Mouse (Mus musculus) forebrain, postnatal 0 days (tissue): Measurements from ENCODE around the gene Bcl7c. TPM values are rescaled to one million over a fixed set of nuclear protein-coding genes. Genes with fewer than 3 reads are reported as not detected.
A peak's percentile ranks its signal among the peaks of the same experiment; 100 is the strongest.

Experiments used
- ATAC-seq: fragments of 200-750 bp; cut with Nextera tagmentation; 2 replicates; pipeline ENCODE4 v1.8.0; 2017; ENCODE audit warnings: mild to moderate bottlenecking, moderate library complexity
- DNase-seq: peaks from one replicate; pipeline ENCODE4 v3.0.0-alpha.2; 2015
- H3K27ac ChIP-seq: fragments of 300-500 bp; sonication (generic); 2 replicates; pipeline ENCODE4 v1.5.1; 2014; ENCODE audit warnings: low read depth, mild to moderate bottlenecking, antibody characterized with exemption, low read length, moderate library complexity, mixed read lengths
- H3K27me3 ChIP-seq: fragments of 300-500 bp; sonication (generic); 2 replicates; pipeline ENCODE4 v1.6.1; 2014; ENCODE audit warnings: mild to moderate bottlenecking, low read length, mixed read lengths; ENCODE audit not compliant: insufficient read depth
- H3K36me3 ChIP-seq: fragments of 300-500 bp; sonication (generic); 2 replicates; pipeline ENCODE4 v1.6.1; 2014; ENCODE audit warnings: mild to moderate bottlenecking, moderate library complexity; ENCODE audit not compliant: insufficient read depth
- H3K4me1 ChIP-seq: fragments of 300-500 bp; sonication (generic); 2 replicates; pipeline ENCODE4 v1.6.1; 2014; ENCODE audit warnings: antibody characterized with exemption; ENCODE audit not compliant: insufficient read depth
- H3K4me2 ChIP-seq: fragments of 300-500 bp; sonication (generic); 2 replicates; pipeline ENCODE4 v1.6.1; 2014; ENCODE audit warnings: low read depth, mild to moderate bottlenecking, moderate library complexity
- H3K4me3 ChIP-seq: fragments of 300-500 bp; sonication (generic); 2 replicates; pipeline ENCODE4 v1.5.1; 2014; ENCODE audit warnings: low read depth, low read length, mixed read lengths
- H3K9ac ChIP-seq: fragments of 300-500 bp; sonication (generic); 2 replicates; pipeline ENCODE4 v1.6.1; 2014; ENCODE audit warnings: mild to moderate bottlenecking
- H3K9me3 ChIP-seq: fragments of 300-500 bp; sonication (generic); 2 replicates; pipeline ENCODE4 v1.6.1; 2016; ENCODE audit warnings: low read length
- CTCF ChIP-seq: sonication (generic); IDR thresholded peaks from 2 replicates; pipeline ENCODE4 v1.5.1; 2016; ENCODE audit warnings: antibody characterized with exemption, control low read depth, low read depth
- WGBS: fragments of 180-500 bp; shearing (Covaris S2); extraction: QIAGEN DNeasy Blood & Tissue Kit; methylation state at CpG from one replicate; pipeline ENCODE4 v1.1.7; 2014; 5-methylcytosine and 5-hydroxymethylcytosine counted together
- polyA plus RNA-seq: library from polyadenylated mRNA; unstranded; fragments of >200 nt; fragmentation: Nextera tagmentation; extraction: Ambion mirVana; gene quantifications from 2 replicates; pipeline ENCODE4 v1.2.1, GENCODE M21; 2015
- total RNA-seq: library from RNA; depleted of rRNA; stranded (reverse); fragments of >200 nt; gene quantifications from 2 replicates; pipeline ENCODE4 v1.2.3, GENCODE M21; 2014

Gene Bcl7c
- total and polyA plus RNA-seq, 2 experiments from 2014 or later, result 47.5 to 102 TPM

GRCm38 (mm10) chr7:127709261-127709979 lies 687 bp upstream of the Bcl7c start:
- H3K27me3 ChIP-seq, result no peaks in the 10 kb centered on the region
- peaks cover 19% of the 10 kb centered on the region for H3K36me3 ChIP-seq
- H3K27ac ChIP-seq, result peak overlapping the region; percentile 90; the same call in 1 of the 2 replicates

GRCm38 (mm10) chr7:127707957-127708206 lies 851 bp downstream of the Bcl7c start:
- ATAC-seq, result no peak
- peak overlapping the region; percentile 90 for H3K27ac ChIP-seq
- peak overlapping the region; percentile 92 for H3K9ac ChIP-seq
- H3K4me3 ChIP-seq, result peak overlapping the region; percentile 85
- 0 out of 2 replicates have a peak, but pooled peaks cover 12% of the 10 kb centered on the region for H3K4me1 ChIP-seq
- no peak for TF ChIP-seq CTCF
- no peaks in the 10 kb centered on the region for H3K27me3 ChIP-seq
- no peaks in the 10 kb centered on the region for H3K9me3 ChIP-seq
- H3K4me2 ChIP-seq, result peak overlapping the region; percentile 68
- no peak for DNase-seq
- whole genome bisulfite sequencing, result 1% methylated on average over 5 of the region's 5 CpGs
- peaks cover 30% of the 10 kb centered on the region for H3K36me3 ChIP-seq

More at GRCm38 (mm10) chr7:127709261-127709979, 687 bp upstream of the Bcl7c start:
- 0 out of 2 replicates have a peak, but pooled peaks cover 12% of the 10 kb centered on the region for H3K4me1 ChIP-seq
- no peak for ATAC-seq
- H3K4me2 ChIP-seq, result peak overlapping the region; percentile 68
- no peak for TF ChIP-seq CTCF
- no peak for DNase-seq
- WGBS, result 69% methylated on average over 5 of the region's 5 CpGs
- no peaks in the 10 kb centered on the region for H3K9me3 ChIP-seq
- peak overlapping the region; percentile 85 for H3K4me3 ChIP-seq
- no peak overlapping the region for H3K9ac ChIP-seq

- WGBS, result 29% methylated on average over 22 of the region's 22 CpGs
- peak overlapping the region; percentile 85 for H3K4me3 ChIP-seq
- 0 out of 2 replicates have a peak, but pooled peaks cover 8% of the 10 kb centered on the region for H3K4me1 ChIP-seq
- no peaks in the 10 kb centered on the region for H3K9me3 ChIP-seq
- no peaks in the 10 kb centered on the region for H3K27me3 ChIP-seq
- ATAC-seq (no peak), DNase-seq (no peak)
- H3K27ac ChIP-seq, result peak overlapping the region; percentile 90
- peak overlapping the region; percentile 68 for H3K4me2 ChIP-seq
- TF ChIP-seq CTCF, result no peak
- peaks cover 30% of the 10 kb centered on the region for H3K36me3 ChIP-seq
- peak overlapping the region; percentile 92 for H3K9ac ChIP-seq
Measured at GRCm38 (mm10) chr7:127707045-127707956, 1.4 kb downstream of the Bcl7c start.

GRCm38 (mm10) chr7:127705706-127706105 lies 3.0 kb downstream of the Bcl7c start:
- Histone ChIP-seq H3K4me3 (no peak overlapping the region), H3K9ac (0 out of 2 replicates have a peak overlapping the region, but pooled peaks have one; percentile 6), H3K9me3 (no peaks in the 10 kb centered on the region), H3K4me1 (0 out of 2 replicates have a peak, but pooled peaks cover 8% of the 10 kb centered on the region), H3K27ac (no peak overlapping the region), H3K36me3 (peaks cover 37% of the 10 kb centered on the region), H3K27me3 (no peaks in the 10 kb centered on the region), H3K4me2 (no peak overlapping the region)
- no peak for TF ChIP-seq CTCF
- 52% methylated on average over 4 of the region's 4 CpGs for WGBS
- peak; percentile 52 for DNase-seq
- no peak for ATAC-seq

- no peak overlapping the region for H3K4me3 ChIP-seq
- no peak for DNase-seq
- no peaks in the 10 kb centered on the region for H3K27me3 ChIP-seq
- no peak overlapping the region for H3K9ac ChIP-seq
- H3K9me3 ChIP-seq, result no peaks in the 10 kb centered on the region
- no peak overlapping the region for H3K27ac ChIP-seq
- TF ChIP-seq CTCF, result no peak
- H3K4me1 ChIP-seq, result 0 out of 2 replicates have a peak, but pooled peaks cover 8% of the 10 kb centered on the region
- H3K4me2 ChIP-seq, result no peak overlapping the region
- peaks cover 48% of the 10 kb centered on the region for H3K36me3 ChIP-seq
- no peak for ATAC-seq
- 80% methylated on average over 6 of the region's 6 CpGs for WGBS
Measured at GRCm38 (mm10) chr7:127704598-127704997, 4.1 kb downstream of the Bcl7c start.

- ATAC-seq (no peak), DNase-seq (no peak)
- Histone ChIP-seq H3K36me3 (peaks cover 53% of the 10 kb centered on the region), H3K4me2 (no peak overlapping the region), H3K4me3 (no peak overlapping the region), H3K4me1 (0 out of 2 replicates have a peak, but pooled peaks cover 3% of the 10 kb centered on the region), H3K27ac (no peak overlapping the region), H3K9me3 (no peaks in the 10 kb centered on the region), H3K9ac (no peak overlapping the region), H3K27me3 (no peaks in the 10 kb centered on the region)
- no peak for TF ChIP-seq CTCF
- WGBS, result 94% methylated on average over 8 of the region's 8 CpGs
Measured at GRCm38 (mm10) chr7:127703561-127704178, 5.1 kb downstream of the Bcl7c start.
